Mouse (Mus musculus): Measurements from ENCODE around the gene Fbxw4.

Fbxw4 gene

GRCm38 (mm10) chr19:45535214-45535735 is 124.8 kb downstream of the Fbxw4 start:
- no peak for DNase-seq

DNA sequence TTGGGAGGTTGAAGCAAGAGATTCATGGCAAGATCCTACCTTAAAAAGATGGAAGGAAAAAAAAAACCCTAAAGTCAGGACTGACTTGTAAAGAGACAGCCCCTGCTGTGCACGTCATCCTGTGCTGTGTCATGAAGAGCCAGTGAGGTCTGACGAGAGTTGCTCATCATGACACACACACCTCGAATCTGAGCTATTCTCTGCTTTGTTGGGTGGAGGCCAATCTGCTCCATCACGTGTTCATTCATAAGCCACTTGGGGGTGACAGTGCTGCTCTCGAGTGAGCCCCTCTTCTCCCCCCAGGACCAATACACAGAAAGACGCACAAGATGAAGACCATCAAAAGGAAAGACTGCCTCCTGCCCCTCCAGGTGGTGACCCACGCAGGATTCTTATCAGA is 126.5 kb downstream of the Fbxw4 start:
- no peak for DNase-seq

GRCm38 (mm10) chr19:45531554-45531953 is 128.6 kb downstream of the Fbxw4 start:
- no peak for DNase-seq

- DNase-seq: no peak
These were observed 129.7 kb downstream of the Fbxw4 start for GRCm38 (mm10) chr19:45530200-45530995.

DNA sequence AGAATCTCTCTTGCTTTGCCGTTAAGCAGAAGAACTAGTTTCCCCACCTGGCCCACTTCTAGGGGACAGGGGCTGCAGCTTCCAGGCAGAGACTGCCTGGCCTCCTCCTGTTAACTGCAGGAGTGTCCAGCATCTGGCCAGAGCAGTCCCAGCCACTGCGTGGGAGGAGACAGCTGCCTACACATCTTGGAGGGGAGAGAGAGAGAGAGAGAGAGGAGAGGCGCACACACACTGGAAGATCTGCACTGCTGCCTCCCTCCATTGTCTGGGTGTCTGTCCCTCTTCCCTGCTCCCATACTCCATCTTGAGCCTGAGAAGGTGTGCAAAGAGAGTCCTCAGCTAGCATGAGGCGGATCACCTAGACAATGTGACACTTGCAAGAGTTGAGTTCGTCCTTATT is 130.8 kb downstream of the Fbxw4 start:
- DNase-seq: no peak

All from right cerebral cortex, postnatal 25 days (tissue).